Mouse (Mus musculus) megakaryocyte, embryonic 14.5 days (primary cell): ENCODE data around the gene Rbms3. TPM values are rescaled to one million over a fixed set of nuclear protein-coding genes. Genes with fewer than 3 reads are reported as not detected.

Experiments used
- H3K27me3 ChIP-seq: replicated peaks from 2 replicates; pipeline ENCODE3; 2012; ENCODE audit warnings: inconsistent platforms
- H3K36me3 ChIP-seq: replicated peaks from 2 replicates; pipeline ENCODE3; 2012; ENCODE audit warnings: low read length, inconsistent platforms, mixed read lengths
- H3K4me1 ChIP-seq: 2 replicates; pipeline ENCODE4 v1.6.1; 2012; ENCODE audit warnings: inconsistent platforms
- H3K4me3 ChIP-seq: replicated peaks from 2 replicates; pipeline ENCODE3; 2012; ENCODE audit warnings: moderate library complexity, mild to moderate bottlenecking, inconsistent platforms
- H3K9me3 ChIP-seq: 2 replicates; pipeline ENCODE4 v1.6.1; 2012; ENCODE audit warnings: inconsistent platforms
- FLI1 ChIP-seq: IDR thresholded peaks from 2 replicates; pipeline ENCODE4 v1.6.1; 2012; ENCODE audit warnings: low read length, inconsistent platforms, mixed read lengths
- GATA1 ChIP-seq: IDR thresholded peaks from 3 replicates; pipeline ENCODE4 v1.6.1; 2012; ENCODE audit warnings: mixed read lengths, low read length, inconsistent platforms, borderline replicate concordance
- polyA plus RNA-seq: library from polyadenylated mRNA; stranded (reverse); fragments of >175 nt; gene quantifications from 2 replicates; pipeline ENCODE4 v1.2.3, GENCODE M21; 2012; ENCODE audit warnings: low replicate concordance; ENCODE audit not compliant: insufficient read depth

Rbms3 gene
- polyA plus RNA-seq, 1 experiment = not detected

GRCm38 (mm10) chr9:116919441-116920019 is 710.2 kb downstream of the Rbms3 start:
- no peaks in the 10 kb centered on the region for H3K27me3 ChIP-seq
- H3K36me3 ChIP-seq = no peaks in the 10 kb centered on the region
- peaks cover 36% of the 10 kb centered on the region for H3K9me3 ChIP-seq
- H3K4me1 ChIP-seq = no peaks in the 10 kb centered on the region
- TF ChIP-seq FLI1 (no peak), GATA1 (no peak)
- H3K4me3 ChIP-seq = no peak overlapping the region

- no peak overlapping the region for H3K4me3 ChIP-seq
- no peaks in the 10 kb centered on the region for H3K4me1 ChIP-seq
- TF ChIP-seq FLI1 = no peak
- TF ChIP-seq GATA1 = no peak
- H3K36me3 ChIP-seq = no peaks in the 10 kb centered on the region
- H3K9me3 ChIP-seq = peaks cover 16% of the 10 kb centered on the region
- no peaks in the 10 kb centered on the region for H3K27me3 ChIP-seq
Observed at GRCm38 (mm10) chr9:116912493-116912847, 717.2 kb downstream of the Rbms3 start.

DNA sequence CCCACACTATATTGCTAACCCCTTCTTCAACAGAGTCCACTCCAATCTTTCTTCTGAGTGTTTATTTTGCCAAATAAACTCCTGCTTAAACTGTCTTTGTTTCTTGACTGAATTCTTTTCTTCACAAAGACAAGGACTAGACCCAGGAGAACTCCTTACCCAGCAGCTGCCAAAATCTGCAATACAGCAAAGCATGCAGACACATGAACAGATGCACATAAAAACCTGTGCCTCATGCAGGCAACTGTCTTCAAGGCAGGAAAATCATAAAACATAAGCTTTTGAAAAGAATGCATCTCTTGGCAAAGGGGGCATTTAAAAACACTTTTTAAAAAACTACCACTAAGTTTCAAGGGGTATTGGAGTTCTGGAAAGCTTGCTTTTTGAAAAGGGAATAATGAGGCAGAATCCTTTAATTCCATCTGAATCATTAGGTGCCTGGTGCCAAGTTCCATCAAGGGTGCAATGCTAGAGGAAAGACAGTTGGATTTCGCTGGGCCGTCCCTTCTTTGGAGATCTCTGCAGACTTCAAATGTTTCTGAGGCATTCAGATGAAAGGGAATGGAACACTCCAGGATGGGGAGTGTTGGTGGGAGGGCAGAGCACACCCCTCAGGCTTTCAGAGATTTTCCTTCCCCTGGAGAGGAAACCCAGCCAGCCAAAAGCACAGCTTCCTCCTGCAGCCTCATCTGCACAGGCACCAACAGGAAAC is 717.8 kb downstream of the Rbms3 start:
- Histone ChIP-seq H3K36me3 (no peaks in the 10 kb centered on the region), H3K4me3 (no peak overlapping the region), H3K9me3 (peaks cover 17% of the 10 kb centered on the region), H3K4me1 (no peaks in the 10 kb centered on the region), H3K27me3 (no peaks in the 10 kb centered on the region)
- no peak for TF ChIP-seq GATA1
- TF ChIP-seq FLI1 = no peak

DNA sequence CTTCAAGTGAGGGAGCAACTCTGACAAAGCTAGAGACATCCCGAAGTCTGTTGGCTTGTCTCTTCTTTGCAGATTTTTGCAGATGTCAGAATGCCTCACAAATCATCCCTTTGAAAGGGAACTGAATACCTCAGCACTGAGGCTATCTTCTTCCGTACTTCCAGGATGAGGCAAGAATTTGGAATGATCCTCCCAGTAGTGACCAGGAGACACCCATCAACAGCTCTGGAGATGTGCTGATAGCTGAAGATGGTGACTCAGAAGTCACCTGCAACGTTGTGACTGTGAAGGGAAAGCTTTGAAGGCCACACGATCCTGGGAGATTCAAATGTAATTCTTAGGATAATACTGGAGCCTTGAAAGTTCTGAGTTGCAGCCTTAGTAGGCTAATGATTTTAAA is 720.2 kb downstream of the Rbms3 start:
- TF ChIP-seq GATA1 (no peak), FLI1 (no peak)
- Histone ChIP-seq H3K27me3 (no peaks in the 10 kb centered on the region), H3K36me3 (no peaks in the 10 kb centered on the region), H3K9me3 (peaks cover 19% of the 10 kb centered on the region), H3K4me3 (no peak overlapping the region), H3K4me1 (no peaks in the 10 kb centered on the region)

GRCm38 (mm10) chr9:116906955-116907354 is 722.8 kb downstream of the Rbms3 start:
- Histone ChIP-seq H3K9me3 (peaks cover 29% of the 10 kb centered on the region), H3K27me3 (no peaks in the 10 kb centered on the region), H3K4me3 (no peak overlapping the region), H3K36me3 (no peaks in the 10 kb centered on the region), H3K4me1 (no peaks in the 10 kb centered on the region)
- TF ChIP-seq FLI1 (no peak), GATA1 (no peak)

GRCm38 (mm10) chr9:116905646-116906045 is 724.1 kb downstream of the Rbms3 start:
- Histone ChIP-seq H3K36me3 (no peaks in the 10 kb centered on the region), H3K4me3 (no peak overlapping the region), H3K9me3 (peaks cover 29% of the 10 kb centered on the region), H3K4me1 (no peaks in the 10 kb centered on the region), H3K27me3 (no peaks in the 10 kb centered on the region)
- TF ChIP-seq FLI1 (no peak), GATA1 (no peak)

DNA sequence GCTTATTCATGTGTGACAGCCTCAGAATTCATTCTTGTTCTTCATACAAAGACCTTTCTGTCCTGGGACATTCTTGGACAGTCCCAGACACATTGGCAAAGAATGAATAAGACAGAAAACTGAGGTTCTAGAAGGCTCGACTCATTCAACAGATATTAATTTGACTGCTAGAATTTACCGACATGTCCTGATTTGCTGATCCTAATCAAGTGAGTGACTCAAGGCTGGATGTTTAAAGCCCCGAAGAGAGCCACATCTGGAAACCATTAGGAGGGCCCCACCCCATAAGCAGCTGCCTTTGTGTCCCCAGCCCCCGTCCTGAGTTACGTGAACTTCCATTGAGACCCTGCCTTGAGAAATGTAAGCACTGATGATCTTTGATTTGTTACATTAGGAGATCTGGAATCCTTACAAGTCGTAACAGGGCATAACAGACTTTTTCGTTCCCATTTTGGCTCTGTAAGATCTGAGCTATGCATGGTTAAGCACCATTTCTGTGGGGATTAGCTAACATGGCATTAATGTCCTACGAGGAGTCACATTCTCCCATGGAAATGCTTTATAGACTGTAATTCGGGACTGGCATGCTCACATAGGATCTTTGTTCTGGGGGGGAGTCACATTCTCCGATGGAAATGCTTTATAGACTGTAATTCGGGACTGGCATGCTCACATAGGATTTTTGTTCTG is 726.3 kb downstream of the Rbms3 start:
- H3K27me3 ChIP-seq = no peaks in the 10 kb centered on the region
- no peaks in the 10 kb centered on the region for H3K4me1 ChIP-seq
- no peak for TF ChIP-seq FLI1
- no peak for TF ChIP-seq GATA1
- H3K36me3 ChIP-seq = no peaks in the 10 kb centered on the region
- no peak overlapping the region for H3K4me3 ChIP-seq
- H3K9me3 ChIP-seq = peaks cover 36% of the 10 kb centered on the region

GRCm38 (mm10) chr9:116899403-116899802 is 730.3 kb downstream of the Rbms3 start:
- H3K27me3 ChIP-seq = no peaks in the 10 kb centered on the region
- no peak overlapping the region for H3K4me3 ChIP-seq
- no peaks in the 10 kb centered on the region for H3K4me1 ChIP-seq
- H3K9me3 ChIP-seq = peaks cover 24% of the 10 kb centered on the region
- no peaks in the 10 kb centered on the region for H3K36me3 ChIP-seq
- TF ChIP-seq FLI1 (no peak), GATA1 (no peak)

DNA sequence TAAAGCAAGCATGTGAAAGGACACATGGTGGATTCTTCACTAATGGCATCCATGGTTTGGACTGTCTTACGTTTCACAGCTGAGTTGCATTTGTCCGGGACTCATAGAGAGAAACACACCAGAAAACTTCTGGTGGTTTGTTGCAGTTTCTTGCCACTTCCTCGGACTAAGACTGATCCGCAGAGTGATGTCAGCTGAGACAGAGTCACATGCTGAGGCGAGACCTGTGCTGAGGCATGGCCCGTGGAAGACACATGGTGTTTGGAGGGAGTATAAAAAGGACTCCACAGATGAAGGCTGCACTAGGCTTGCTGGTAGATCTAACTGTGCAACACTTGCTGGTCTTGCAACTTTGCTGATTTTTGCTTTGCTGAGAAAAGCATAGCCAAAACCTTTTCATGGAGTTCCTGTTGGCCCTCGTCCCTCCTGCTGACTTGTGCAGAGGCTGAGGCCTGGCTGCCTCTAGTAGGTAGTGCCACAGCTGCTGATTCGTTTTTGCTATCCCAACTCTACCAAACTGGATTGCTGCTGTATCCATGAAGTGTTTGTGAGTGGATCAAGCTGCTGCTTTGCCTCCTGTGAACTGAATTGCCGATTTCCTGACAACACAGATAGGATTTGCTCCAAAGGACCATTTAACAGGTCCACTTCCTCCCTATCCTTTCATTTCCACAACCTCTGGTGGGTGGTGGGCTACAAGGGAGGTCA is 742.6 kb downstream of the Rbms3 start:
- no peaks in the 10 kb centered on the region for H3K4me1 ChIP-seq
- peaks cover 32% of the 10 kb centered on the region for H3K9me3 ChIP-seq
- TF ChIP-seq GATA1 = no peak
- TF ChIP-seq FLI1 = no peak
- H3K36me3 ChIP-seq = no peaks in the 10 kb centered on the region
- H3K27me3 ChIP-seq = no peaks in the 10 kb centered on the region
- H3K4me3 ChIP-seq = no peak overlapping the region
